Mouse (Mus musculus) heart, postnatal 25 days (tissue): ENCODE measurements around the gene Morn5. TPM values are rescaled to one million over a fixed set of nuclear protein-coding genes. Genes with fewer than 3 reads are reported as not detected.
A peak's percentile ranks its signal among the peaks of the same experiment; 100 is the strongest.

Experiments
- DNase-seq: peaks from one replicate; pipeline ENCODE4 v3.0.0; 2022; ENCODE audit warnings: low spot score
- intact Hi-C: fragments of 180-260 bp; cut with DNase I; formaldehyde crosslinking; loops from one replicate; pipeline ENCODE4 v1.15.1; 2025
- total RNA-seq, 2 experiments: library from RNA; stranded (reverse); gene quantifications; 2 replicates each; pipeline ENCODE4 v1.2.3; 2021

The Morn5 gene
- total RNA-seq = not detected

DNA sequence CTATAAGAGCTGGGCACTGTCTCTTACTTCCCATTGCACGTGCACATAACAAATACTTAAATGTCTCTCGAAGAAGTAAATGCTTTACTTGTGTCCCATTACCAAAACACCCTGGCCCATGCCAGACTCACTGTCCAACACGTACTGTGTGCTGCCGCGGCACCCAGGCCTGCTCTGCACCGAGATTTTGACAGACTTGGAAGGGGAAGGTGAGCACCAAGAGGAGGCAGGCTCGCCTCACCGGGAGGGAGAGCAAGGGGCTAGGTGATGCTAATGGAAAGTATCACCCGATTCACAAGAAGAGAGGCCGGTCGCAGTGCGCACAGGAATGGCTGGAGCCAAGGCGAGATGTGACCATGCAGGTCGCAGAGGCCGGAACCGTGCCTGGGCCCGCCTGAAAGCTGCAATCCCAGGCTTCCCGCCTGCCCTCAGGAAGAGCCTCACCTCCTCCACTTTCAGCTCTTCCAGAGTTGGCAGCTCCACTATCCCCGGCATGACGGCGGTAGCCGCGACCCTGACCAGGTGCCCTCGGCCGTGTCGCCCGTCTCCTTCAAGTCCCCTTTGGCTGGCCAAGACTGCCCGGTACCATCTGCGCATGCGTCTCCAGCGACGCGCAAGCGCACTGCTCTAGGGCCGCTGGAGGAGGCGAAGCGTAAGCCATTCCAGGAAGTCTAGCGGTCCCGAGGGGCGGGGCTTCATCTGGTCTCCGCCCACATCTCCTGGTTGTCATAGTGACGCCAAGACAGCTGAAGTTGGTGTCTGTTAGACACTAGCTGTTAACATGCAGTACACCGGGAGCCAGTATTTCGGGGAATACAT, at the start of gene Morn5, which contains the start of gene Ndufa8:
Gene Morn5 (plus strand): TSS at position 711 of the 819 bp plus-strand sequence.
Gene Ndufa8 (minus strand): TSS at position 659 of the 819 bp plus-strand sequence.
- intact Hi-C loops = loop anchor here (5.0 kb wide), 1 partner anchor 88 kb away; the partner anchor contains the start of genes Mrrf and Rbm18
- DNase-seq = peak; percentile 97

DNA sequence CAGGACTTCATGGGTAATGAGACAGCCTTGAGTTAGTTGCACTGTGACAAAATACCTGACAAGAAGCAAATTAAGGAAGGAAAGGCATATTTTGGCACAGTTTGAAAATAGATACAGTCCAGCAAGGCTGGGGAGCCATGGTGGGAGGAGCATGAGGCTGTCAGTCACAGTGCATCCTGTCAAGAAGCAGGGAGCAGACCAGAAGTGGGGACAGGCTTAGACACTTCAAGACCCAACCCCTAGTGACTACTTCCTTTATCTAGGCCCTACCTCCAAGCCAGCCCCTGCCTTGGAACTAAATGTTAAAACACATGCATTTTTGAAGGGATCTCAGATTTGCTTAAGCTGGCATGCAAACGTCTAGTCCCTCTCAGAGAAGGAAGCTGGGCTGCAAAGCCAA, 48.9 kb upstream of the Morn5 start:
- DNase-seq = no peak
- intact Hi-C loops = no loop called here

DNA sequence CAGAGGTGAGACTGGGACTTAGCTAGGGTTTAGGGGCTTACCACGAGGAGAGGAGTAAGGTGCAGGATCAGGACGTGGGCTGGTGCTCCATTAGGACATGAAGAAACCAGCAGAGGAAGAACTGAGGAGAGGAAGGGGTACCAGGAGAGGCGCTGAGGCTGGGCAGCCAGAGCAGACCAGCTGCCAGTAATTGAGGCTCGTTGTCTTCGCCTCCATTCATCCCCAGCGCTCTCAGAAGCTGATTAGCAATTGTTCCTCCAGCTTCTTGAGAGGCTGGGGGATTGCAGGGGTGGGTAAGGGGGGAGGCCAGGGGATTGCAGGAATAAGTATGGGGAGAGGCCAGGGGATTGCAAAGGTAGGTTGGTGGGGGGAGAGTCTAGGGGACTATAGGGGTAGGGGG, 47.1 kb upstream of the Morn5 start:
- intact Hi-C loops = no loop called here
- DNase-seq = no peak

DNA sequence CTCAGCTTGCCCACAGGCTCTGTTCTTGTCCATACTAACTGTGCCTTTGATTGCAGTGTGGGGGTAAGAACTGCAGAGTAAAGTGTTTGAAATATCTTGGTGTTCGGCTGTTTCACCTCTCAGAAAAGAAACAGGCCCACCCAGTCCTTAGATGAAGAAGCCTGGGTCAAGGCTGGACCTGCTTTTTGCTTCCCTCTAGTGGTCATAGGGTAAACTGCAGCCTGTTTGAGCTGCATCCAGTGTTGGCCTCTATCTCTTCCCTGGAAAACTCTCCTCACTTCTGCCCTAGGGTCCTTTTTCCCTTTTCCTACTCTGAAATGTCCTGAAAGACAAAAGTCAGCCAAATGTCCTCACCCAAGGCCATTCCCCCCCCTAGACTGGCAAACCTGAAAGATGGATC, 41.2 kb upstream of the Morn5 start:
- no peak for DNase-seq
- intact Hi-C loops = loop anchor here (1.0 kb wide), 1 partner anchor 24 kb away; no protein-coding TSS in a partner anchor

DNA sequence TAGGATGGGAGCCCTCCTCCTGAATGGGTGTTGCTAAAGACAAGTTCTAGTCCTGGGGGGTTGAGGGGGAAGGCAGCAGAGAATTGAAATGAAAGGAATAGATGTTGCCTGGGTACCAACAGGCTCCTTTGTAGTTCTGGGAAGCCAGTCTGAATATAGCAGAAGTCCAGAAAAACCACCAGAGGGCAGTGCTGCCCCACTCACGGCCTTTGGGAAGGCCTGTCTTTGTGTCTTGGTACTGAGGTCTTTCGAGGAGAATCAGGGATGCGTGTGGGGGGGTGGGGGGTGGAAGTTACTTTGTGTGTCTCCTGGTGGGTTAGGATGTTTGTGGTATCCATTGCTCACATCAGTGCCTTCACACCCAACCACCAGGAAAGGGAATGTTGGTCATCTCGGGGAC, 39.9 kb upstream of the Morn5 start:
- no peak for DNase-seq
- intact Hi-C loops = loop anchor here (1.0 kb wide), 2 partner anchors 205 to 267 kb away; no protein-coding TSS in a partner anchor

DNA sequence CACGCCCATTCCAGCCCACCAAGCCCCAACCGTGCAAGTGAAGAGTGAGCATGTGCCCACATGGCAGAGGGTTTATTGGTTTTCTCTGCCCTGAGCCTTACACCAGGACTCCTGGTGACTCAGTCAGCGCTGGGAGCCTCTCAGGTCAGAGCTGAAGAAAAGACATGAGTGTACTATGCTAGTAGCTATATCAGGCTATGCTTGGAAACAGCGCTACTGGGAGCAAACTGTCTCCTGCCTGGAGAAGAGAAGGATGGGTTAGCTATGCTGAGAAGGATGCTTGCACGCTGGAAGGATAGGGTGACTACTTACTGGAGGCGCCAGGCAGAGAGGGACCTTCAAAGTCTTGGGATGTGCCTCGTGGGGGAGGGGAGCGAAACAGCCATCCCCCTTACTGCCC, 38.7 kb upstream of the Morn5 start:
- intact Hi-C loops = loop anchor here (5.0 kb wide), 2 partner anchors 97 to 127 kb away; partner anchors contain the start of genes Lhx6, Mrrf and Rbm18

DNA sequence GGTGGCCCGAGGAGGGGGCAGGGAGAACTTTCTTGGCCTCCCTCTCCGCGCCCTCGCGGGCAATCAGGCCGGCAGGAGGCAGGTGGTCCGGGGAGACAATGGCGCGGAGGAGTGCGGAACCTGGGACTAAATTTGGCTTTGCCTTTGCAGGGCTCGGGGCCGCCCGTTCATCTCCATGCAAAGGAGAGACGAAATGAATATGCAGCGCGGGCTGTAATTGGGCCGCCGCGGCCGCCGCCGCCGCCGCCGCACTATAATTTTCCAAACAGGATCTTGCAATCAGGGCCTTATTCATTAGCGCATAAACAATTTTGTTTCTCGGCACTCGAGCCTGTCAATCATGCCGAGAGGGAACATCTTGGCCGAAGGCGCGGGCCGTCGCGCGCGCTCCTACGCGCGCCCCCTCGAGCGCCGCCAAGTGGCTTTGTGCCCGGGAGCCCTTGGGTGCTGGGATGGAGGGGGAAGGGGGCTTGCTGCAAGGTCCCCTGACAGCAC, 37.9 kb upstream of the Morn5 start:
- no peak for DNase-seq
- intact Hi-C loops = loop anchor here (5.0 kb wide), 2 partner anchors 96 to 126 kb away; partner anchors contain the start of genes Lhx6, Mrrf and Rbm18

More for the DNA sequence above, 38.7 kb upstream of the Morn5 start:
- no peak for DNase-seq

GRCm38 (mm10) chr2:36013010-36013409, 36.2 kb upstream of the Morn5 start:
- peak; percentile 55 for DNase-seq
- intact Hi-C loops = loop anchor here (5.0 kb wide), 2 partner anchors 94 to 124 kb away; partner anchors contain the start of genes Lhx6, Mrrf and Rbm18

DNA sequence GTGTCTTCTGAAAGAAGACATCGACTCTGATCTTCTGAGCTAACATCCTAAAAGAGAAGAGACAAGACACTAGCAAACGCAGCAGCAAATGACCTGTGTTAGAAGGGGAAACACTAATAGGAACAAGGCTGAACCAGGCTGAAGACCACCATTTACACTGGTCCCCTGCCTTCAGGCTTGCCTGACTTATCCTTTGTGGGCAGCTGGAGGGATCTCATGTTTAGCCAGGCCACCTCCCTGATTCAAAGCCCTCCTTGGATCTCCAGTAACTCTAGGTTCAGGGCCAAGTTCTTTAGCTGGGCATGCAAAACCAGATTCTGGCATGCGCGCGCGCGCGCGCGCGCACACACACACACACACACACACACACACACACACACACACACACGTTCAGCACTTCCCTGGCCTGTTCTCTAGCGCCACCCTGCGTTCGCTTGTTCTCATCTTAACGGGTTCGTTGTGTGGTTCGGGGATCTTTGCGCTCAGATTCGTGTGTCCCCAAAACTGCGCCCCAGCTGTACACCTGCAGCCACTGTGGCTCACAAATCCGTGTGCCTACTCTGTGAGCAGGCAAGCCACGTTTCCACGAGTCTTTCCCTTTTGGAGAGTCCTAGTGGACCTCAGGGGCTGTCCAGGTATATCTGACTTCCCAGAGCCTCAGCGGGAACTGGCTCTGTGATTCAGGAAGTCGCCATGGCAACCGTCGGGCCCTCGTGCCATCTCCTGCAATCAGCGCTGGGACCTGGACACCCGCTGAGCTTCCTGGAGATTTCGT, 27.7 kb upstream of the Morn5 start:
- DNase-seq = peak; percentile 33
- intact Hi-C loops = no loop called here

- DNase-seq = peak; percentile 49
- intact Hi-C loops = no loop called here
Observed at GRCm38 (mm10) chr2:36023291-36023690, 26.0 kb upstream of the Morn5 start.

GRCm38 (mm10) chr2:36032884-36033283, 16.4 kb upstream of the Morn5 start:
- intact Hi-C loops = no loop called here
- DNase-seq = no peak

- no peak for DNase-seq
- intact Hi-C loops = no loop called here
Observed at GRCm38 (mm10) chr2:36033966-36034365, 15.3 kb upstream of the Morn5 start.

DNA sequence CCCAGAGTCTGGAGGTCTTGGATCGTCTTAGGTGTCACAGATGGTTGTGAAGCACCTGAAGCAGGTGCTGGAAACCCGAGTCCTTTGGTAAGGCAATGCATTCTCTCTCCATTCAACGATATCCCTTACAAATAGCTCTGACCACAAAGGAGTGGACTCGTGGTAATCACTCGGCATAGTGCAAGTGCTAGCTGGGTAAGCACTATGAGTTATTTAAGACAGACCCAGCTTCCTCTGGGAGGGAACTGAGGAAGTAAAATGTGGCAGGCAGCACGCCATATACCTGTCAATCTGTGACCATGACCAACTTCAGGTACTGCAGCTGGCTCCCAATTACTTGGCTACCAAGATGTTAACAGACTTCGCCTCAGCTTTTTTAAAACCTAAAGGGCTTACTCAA, 14.4 kb upstream of the Morn5 start:
- DNase-seq = no peak
- intact Hi-C loops = loop anchor here (5.0 kb wide), 2 partner anchors 42 to 58 kb away; partner anchors contain the start of gene Ttll11

- DNase-seq = no peak
- intact Hi-C loops = loop anchor here (5.0 kb wide), 2 partner anchors 42 to 58 kb away; partner anchors contain the start of gene Ttll11
Observed at GRCm38 (mm10) chr2:36035413-36036081, 13.7 kb upstream of the Morn5 start.

DNA sequence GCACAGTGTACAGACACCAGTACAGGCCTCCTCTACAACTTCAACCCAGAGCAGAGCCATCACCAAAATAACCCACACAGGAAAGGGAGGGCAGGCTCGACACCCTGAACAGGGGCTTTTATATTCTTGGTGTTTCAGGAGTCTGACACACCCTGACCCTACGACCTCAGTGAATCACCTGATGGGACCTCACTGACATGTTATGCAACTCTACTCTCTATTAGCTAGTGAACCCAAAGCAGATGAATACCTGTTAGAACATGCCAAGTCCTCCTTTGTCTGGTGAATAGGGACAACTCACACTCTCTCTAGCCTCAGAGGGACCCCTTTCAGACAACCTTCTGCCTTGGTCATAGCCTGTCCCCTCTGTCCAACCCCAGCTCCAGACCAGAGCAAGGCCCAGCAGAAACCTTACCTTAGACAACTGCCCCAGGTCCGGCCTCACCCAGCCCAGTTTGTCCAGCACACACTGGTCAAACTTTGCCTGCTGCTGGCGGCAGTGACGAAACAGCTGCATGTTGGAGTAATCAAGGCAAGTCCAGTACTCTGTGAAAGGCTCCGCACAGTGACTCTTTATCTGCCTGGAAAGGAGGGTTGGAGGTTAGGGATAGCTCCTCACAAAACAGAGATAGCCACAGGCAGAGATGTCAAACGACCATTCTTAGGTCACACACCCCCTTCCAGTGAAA, 9.8 kb upstream of the Morn5 start:
- intact Hi-C loops = loop anchor here (5.0 kb wide), 2 partner anchors 38 to 62 kb away; partner anchors contain the start of gene Ttll11
- DNase-seq = no peak

DNA sequence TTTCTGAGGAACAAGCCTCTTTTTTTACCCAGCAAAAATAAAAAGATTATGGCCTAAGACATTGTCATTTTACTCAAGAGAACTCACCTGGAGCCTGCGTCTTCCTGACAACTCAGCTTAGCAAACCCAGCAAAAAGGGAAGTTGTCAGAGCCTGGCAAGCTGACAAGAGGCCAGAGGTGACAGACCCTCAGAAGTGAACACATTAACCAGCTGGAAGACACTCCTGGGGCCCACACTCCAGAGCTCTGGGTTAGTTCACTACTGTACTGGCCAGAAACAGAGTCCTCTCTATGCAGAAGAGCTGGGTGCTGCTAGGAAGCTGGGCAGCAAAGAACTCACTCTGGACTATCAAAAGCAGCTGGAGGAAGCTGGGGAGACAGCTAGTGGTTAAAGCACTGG, 8.4 kb upstream of the Morn5 start:
- intact Hi-C loops = no loop called here
- no peak for DNase-seq

- no peak for DNase-seq
- intact Hi-C loops = loop anchor here (5.0 kb wide), 1 partner anchor 89 kb away; the partner anchor contains the start of genes Mrrf and Rbm18
Observed at GRCm38 (mm10) chr2:36048164-36048563, 1.1 kb upstream of the Morn5 start.

GRCm38 (mm10) chr2:36049567-36049954, 303 bp downstream of the Morn5 start:
- intact Hi-C loops = loop anchor here (5.0 kb wide), 1 partner anchor 88 kb away; the partner anchor contains the start of genes Mrrf and Rbm18

DNA sequence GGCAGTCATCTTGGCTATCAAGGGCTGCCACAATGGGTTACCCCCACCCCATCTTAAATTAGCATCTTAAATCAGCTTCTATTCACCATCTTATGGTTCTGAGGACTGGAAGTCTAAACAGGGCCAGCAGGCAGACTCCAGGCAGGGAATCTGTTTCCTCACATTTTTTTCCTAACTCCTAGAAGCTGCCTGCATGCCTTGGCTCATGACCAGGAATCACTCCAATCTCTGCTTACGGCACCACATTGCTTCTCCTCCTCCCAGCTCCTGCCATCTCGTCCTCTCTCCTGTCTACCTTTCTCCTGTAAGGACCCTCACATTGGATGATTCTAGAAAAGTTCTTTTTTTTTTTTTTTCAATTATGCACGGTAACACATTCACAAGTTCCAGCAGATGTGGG, 4.0 kb downstream of the Morn5 start:
- DNase-seq = no peak
- intact Hi-C loops = no loop called here

More at GRCm38 (mm10) chr2:36049567-36049954, 303 bp downstream of the Morn5 start:
- no peak for DNase-seq
